Mouse (Mus musculus) olfactory bulb, adult 2 months (tissue): ENCODE measurements around the gene Nfatc2ip. TPM values are rescaled to one million over a fixed set of nuclear protein-coding genes. Genes with fewer than 3 reads are reported as not detected.
A peak's percentile ranks its signal among the peaks of the same experiment; 100 is the strongest.

Experiments
- H3K27ac ChIP-seq: fragments of 200-500 bp; 2 replicates; pipeline ENCODE4 v1.5.1; 2012; ENCODE audit warnings: low read depth, low read length; ENCODE audit not compliant: insufficient read depth
- H3K4me1 ChIP-seq: fragments of 200-500 bp; 2 replicates; pipeline ENCODE4 v1.6.1; 2012; ENCODE audit warnings: low read length; ENCODE audit not compliant: control insufficient read depth, insufficient read depth
- H3K4me3 ChIP-seq: fragments of 200-500 bp; 2 replicates; pipeline ENCODE4 v1.5.1; 2012; ENCODE audit warnings: mild to moderate bottlenecking, low read depth, low read length, moderate library complexity; ENCODE audit not compliant: insufficient read depth
- CTCF ChIP-seq: fragments of 200-500 bp; IDR thresholded peaks from 2 replicates; pipeline ENCODE4 v1.5.1; 2012; ENCODE audit warnings: low read depth, mild to moderate bottlenecking, low read length, moderate library complexity; ENCODE audit not compliant: insufficient read depth
- POLR2A ChIP-seq: fragments of 200-500 bp; IDR thresholded peaks from 2 replicates; pipeline ENCODE4 v1.6.1; 2012; ENCODE audit warnings: mild to moderate bottlenecking, low read depth, low read length, moderate library complexity; ENCODE audit not compliant: insufficient read depth
- WGBS: fragments of 180-500 bp; shearing (Covaris S2); methylation state at CpG from one replicate; pipeline ENCODE4 v1.1.7; 2018; 5-methylcytosine and 5-hydroxymethylcytosine counted together
- polyA plus RNA-seq: library from polyadenylated mRNA; stranded (reverse); fragments of >200 nt; gene quantifications from 2 replicates; pipeline ENCODE4 v1.2.4, GENCODE M21; 2012; ENCODE audit warnings: low replicate concordance; ENCODE audit not compliant: missing spikeins, insufficient read depth, insufficient read length

Gene Nfatc2ip
- polyA plus RNA-seq, 1 experiment = not detected

GRCm38 (mm10) chr7:126353994-126354365 is 42.6 kb downstream of the Nfatc2ip start:
- no peak overlapping the region for H3K4me3 ChIP-seq
- WGBS = 86% methylated on average over 3 of the region's 3 CpGs
- no peaks in the 10 kb centered on the region for H3K4me1 ChIP-seq
- TF ChIP-seq CTCF (no peak), POLR2A (no peak)
- no peak overlapping the region for H3K27ac ChIP-seq

GRCm38 (mm10) chr7:126353251-126353993 is 43.1 kb downstream of the Nfatc2ip start:
- Histone ChIP-seq H3K4me3 (no peak overlapping the region), H3K27ac (no peak overlapping the region), H3K4me1 (no peaks in the 10 kb centered on the region)
- TF ChIP-seq POLR2A (no peak), CTCF (no peak)
- 63% methylated on average over 11 of the region's 11 CpGs for WGBS

- Histone ChIP-seq H3K4me1 (no peaks in the 10 kb centered on the region), H3K27ac (no peak overlapping the region), H3K4me3 (no peak overlapping the region)
- no peak for TF ChIP-seq CTCF
- TF ChIP-seq POLR2A = no peak
- WGBS = 42% methylated on average over 10 of the region's 10 CpGs
Observed at GRCm38 (mm10) chr7:126351419-126351951, 45.1 kb downstream of the Nfatc2ip start.

GRCm38 (mm10) chr7:126350748-126351418 is 45.7 kb downstream of the Nfatc2ip start:
- TF ChIP-seq POLR2A (no peak), CTCF (no peak)
- no peaks in the 10 kb centered on the region for H3K4me1 ChIP-seq
- no peak overlapping the region for H3K27ac ChIP-seq
- H3K4me3 ChIP-seq = peak overlapping the region; percentile 7
- 64% methylated on average over 20 of the region's 20 CpGs for WGBS

GRCm38 (mm10) chr7:126348293-126348692 is 48.2 kb downstream of the Nfatc2ip start:
- no peak for TF ChIP-seq POLR2A
- TF ChIP-seq CTCF = no peak

GRCm38 (mm10) chr7:126347098-126347497 is 49.4 kb downstream of the Nfatc2ip start:
- H3K4me1 ChIP-seq = no peaks in the 10 kb centered on the region
- WGBS = 29% methylated on average over 1 of the region's 1 CpGs
- no peak for TF ChIP-seq CTCF
- no peak for TF ChIP-seq POLR2A
- H3K27ac ChIP-seq = no peak overlapping the region
- no peak overlapping the region for H3K4me3 ChIP-seq

More at GRCm38 (mm10) chr7:126348293-126348692, 48.2 kb downstream of the Nfatc2ip start:
- H3K4me3 ChIP-seq = no peak overlapping the region
- no peak overlapping the region for H3K27ac ChIP-seq
- 81% methylated on average over 8 of the region's 8 CpGs for WGBS
- H3K4me1 ChIP-seq = no peaks in the 10 kb centered on the region

GRCm38 (mm10) chr7:126345969-126346368 is 50.6 kb downstream of the Nfatc2ip start:
- no peak for TF ChIP-seq POLR2A
- H3K27ac ChIP-seq = no peak overlapping the region
- 53% methylated on average over 3 of the region's 3 CpGs for WGBS
- H3K4me3 ChIP-seq = no peak overlapping the region
- H3K4me1 ChIP-seq = no peaks in the 10 kb centered on the region

GRCm38 (mm10) chr7:126345557-126345956 is 51.0 kb downstream of the Nfatc2ip start:
- Histone ChIP-seq H3K4me3 (no peak overlapping the region), H3K4me1 (no peaks in the 10 kb centered on the region), H3K27ac (no peak overlapping the region)
- 70% methylated on average over 3 of the region's 3 CpGs for WGBS
- TF ChIP-seq CTCF = no peak
- no peak for TF ChIP-seq POLR2A

GRCm38 (mm10) chr7:126340896-126341295 is 55.6 kb downstream of the Nfatc2ip start:
- H3K4me1 ChIP-seq = no peaks in the 10 kb centered on the region
- TF ChIP-seq CTCF (no peak), POLR2A (no peak)
- no peak overlapping the region for H3K27ac ChIP-seq
- 56% methylated on average over 6 of the region's 6 CpGs for WGBS
- H3K4me3 ChIP-seq = no peak overlapping the region
